Mouse (Mus musculus) embryonic stem cell, embryonic (primary cell): ENCODE results near the gene 9330182L06Rik.

ENCODE experiments used
- CTCF ChIA-PET, 4 experiments: fragments of 300-600 bp in 2 of 4; fragments of 350-600 bp in 2 of 4; sonication (Branson Sonifier 250); formaldehyde crosslinking; loops; one replicate each; lab custom pipeline; 2022; ENCODE audit warnings: inconsistent platforms in 2 of 4; lab: Charles Lee
- POLR2A ChIA-PET, 4 experiments: fragments of 300-600 bp in 2 of 4; fragments of 350-600 bp in 2 of 4; sonication (Branson Sonifier 250); formaldehyde crosslinking; loops; one replicate each; lab custom pipeline; 2022; ENCODE audit warnings: antibody characterized with exemption in 4 of 4, inconsistent platforms in 1 of 4; lab: Charles Lee

9330182L06Rik gene

GRCm38 (mm10) chr5:9265586-9266279 is at the start of gene 9330182L06Rik:
TSS of gene 9330182L06Rik (plus strand) at chr5:9266118.
- ChIA-PET POLR2A (interaction anchor here in 2 of 4 experiments (0.6 to 2.2 kb wide), 8 partner anchors 103 to 864 kb away, joined by 3 to 9 read pairs (median 6); partner anchors contain the start of genes Dmtf1 (in 2 of the 2), Crot (in 1 of the 2) and Tmem243 (in 1 of the 2)), CTCF (interaction anchor here in 2 of 4 experiments (1.0 to 1.6 kb wide), 3 partner anchors 22 to 174 kb away, joined by 3 to 4 read pairs (median 3); no protein-coding TSS in a partner anchor)

- ChIA-PET CTCF (interaction anchor here in 1 of 4 experiments (0.5 kb wide), 1 partner anchor 237 kb away, joined by 3 read pairs; no protein-coding TSS in a partner anchor), POLR2A (no interaction called here)
Observed at GRCm38 (mm10) chr5:9227456-9228008, 38.4 kb upstream of the 9330182L06Rik start.

GRCm38 (mm10) chr5:9264361-9264760 is 1.6 kb upstream of the 9330182L06Rik start:
- ChIA-PET CTCF (no interaction called here), POLR2A (interaction anchor here in 1 of 4 experiments (1.5 kb wide), 1 partner anchor 104 kb away, joined by 4 read pairs; no protein-coding TSS in a partner anchor)

GRCm38 (mm10) chr5:9266280-9266923 is 484 bp downstream of the 9330182L06Rik start:
- POLR2A ChIA-PET: interaction anchor here in 2 of 4 experiments (0.6 to 2.2 kb wide), 7 partner anchors 28 to 270 kb away, joined by 3 to 9 read pairs (median 7); partner anchors contain the start of genes Dmtf1 (in 2 of the 2), Crot (in 1 of the 2) and Tmem243 (in 1 of the 2)
- CTCF ChIA-PET: interaction anchor here in 2 of 4 experiments (1.0 to 1.6 kb wide), 3 partner anchors 22 to 175 kb away, joined by 3 to 4 read pairs (median 3); no protein-coding TSS in a partner anchor

- CTCF ChIA-PET: no interaction called here
- POLR2A ChIA-PET: no interaction called here
Observed at GRCm38 (mm10) chr5:9269666-9270065, 3.7 kb downstream of the 9330182L06Rik start.

GRCm38 (mm10) chr5:9272976-9273375 is 7.1 kb downstream of the 9330182L06Rik start:
- ChIA-PET CTCF (no interaction called here), POLR2A (no interaction called here)

GRCm38 (mm10) chr5:9295777-9296549 is 30.0 kb downstream of the 9330182L06Rik start:
- CTCF ChIA-PET: no interaction called here
- POLR2A ChIA-PET: no interaction called here

GRCm38 (mm10) chr5:9296550-9296928 is 30.6 kb downstream of the 9330182L06Rik start:
- POLR2A ChIA-PET: no interaction called here
- CTCF ChIA-PET: no interaction called here

GRCm38 (mm10) chr5:9326863-9327262 is 60.9 kb downstream of the 9330182L06Rik start:
- ChIA-PET CTCF (no interaction called here), POLR2A (no interaction called here)

- POLR2A ChIA-PET: no interaction called here
- CTCF ChIA-PET: no interaction called here
Observed at GRCm38 (mm10) chr5:9327528-9327927, 61.6 kb downstream of the 9330182L06Rik start.

GRCm38 (mm10) chr5:9338756-9339510 is 73.0 kb downstream of the 9330182L06Rik start:
- ChIA-PET POLR2A (no interaction called here), CTCF (interaction anchor here in 1 of 4 experiments (0.5 kb wide), 1 partner anchor 108 kb away, joined by 4 read pairs; no protein-coding TSS in a partner anchor)

- POLR2A ChIA-PET: no interaction called here
- CTCF ChIA-PET: interaction anchor here in 1 of 4 experiments (0.5 kb wide), 1 partner anchor 107 kb away, joined by 4 read pairs; no protein-coding TSS in a partner anchor
Observed at GRCm38 (mm10) chr5:9339511-9340173, 73.7 kb downstream of the 9330182L06Rik start.

- POLR2A ChIA-PET: interaction anchor here in 1 of 4 experiments (0.6 kb wide), 1 partner anchor 73 kb away, joined by 8 read pairs; no protein-coding TSS in a partner anchor
- CTCF ChIA-PET: no interaction called here
Observed at GRCm38 (mm10) chr5:9344581-9344980, 78.7 kb downstream of the 9330182L06Rik start.

GRCm38 (mm10) chr5:9345038-9345617 is 79.2 kb downstream of the 9330182L06Rik start:
- CTCF ChIA-PET: no interaction called here
- POLR2A ChIA-PET: interaction anchor here in 1 of 4 experiments (0.6 kb wide), 1 partner anchor 72 kb away, joined by 8 read pairs; no protein-coding TSS in a partner anchor

- POLR2A ChIA-PET: no interaction called here
- CTCF ChIA-PET: no interaction called here
Observed at GRCm38 (mm10) chr5:9345625-9346024, 79.7 kb downstream of the 9330182L06Rik start.

- ChIA-PET CTCF (no interaction called here), POLR2A (no interaction called here)
Observed at GRCm38 (mm10) chr5:9346510-9346909, 80.6 kb downstream of the 9330182L06Rik start.

GRCm38 (mm10) chr5:9352163-9352562 is 86.2 kb downstream of the 9330182L06Rik start:
- POLR2A ChIA-PET: no interaction called here
- CTCF ChIA-PET: no interaction called here
